In the genomic region with DNA sequence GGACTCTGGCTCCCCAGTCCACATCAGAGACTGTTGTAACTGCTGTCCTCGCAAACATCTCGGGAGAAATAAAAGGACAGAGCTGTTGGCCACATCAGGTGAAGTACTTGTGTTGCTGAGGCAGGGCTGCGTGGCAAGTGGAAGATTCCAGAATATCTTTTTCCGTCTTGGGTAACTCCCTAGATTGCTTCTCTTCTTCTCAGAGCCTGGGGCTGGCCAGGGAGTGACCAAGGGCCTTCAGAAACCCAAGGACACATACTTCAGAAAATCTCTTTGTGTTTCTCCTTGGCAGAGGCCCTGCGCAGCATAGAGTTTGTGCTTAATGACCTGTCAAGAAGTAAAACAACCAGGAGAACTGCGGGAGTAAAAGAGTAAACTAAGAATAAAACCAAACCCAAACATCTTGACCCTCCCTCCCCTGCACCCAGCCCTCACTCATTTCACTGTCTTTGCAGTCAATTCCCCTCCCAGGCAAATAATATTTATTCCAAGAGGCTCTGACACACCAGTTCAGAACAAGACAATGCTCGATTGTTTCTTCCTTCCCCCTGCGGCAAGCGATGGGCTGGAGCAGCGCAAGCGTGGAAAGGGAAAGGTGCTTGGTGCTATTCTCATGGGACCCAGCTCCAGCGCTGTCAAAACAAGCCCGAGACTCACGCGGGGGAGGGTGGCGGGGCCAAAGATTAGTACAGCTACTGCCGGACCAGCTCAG, we compare ENCODE assay signal across 8 mouse cellular contexts.
DNase-seq lines count a peak whose midpoint lies in the region; ATAC-seq lines count a peak whose summit lies in the region.

No protein-coding gene starts in this region.

- no peak overlapping the region for H3K9ac ChIP-seq in limb, embryonic 11.5 days (ENCODE audit: low read length)
- no peak overlapping the region for H3K9ac ChIP-seq in neural tube, embryonic 12.5 days

- peak overlapping the region; percentile 13; the same call in 1 of the 2 replicates for H3K4me2 ChIP-seq in limb, embryonic 11.5 days (ENCODE audit: low read depth, severe bottlenecking)
- peak overlapping the region; percentile 53 for H3K4me2 ChIP-seq in neural tube, embryonic 12.5 days (replicated peaks)

- H3K36me3 ChIP-seq in forebrain, embryonic 10.5 days (replicated peaks): no peaks in the 10 kb centered on the region
- H3K36me3 ChIP-seq in limb, embryonic 11.5 days (ENCODE audit: control insufficient read depth, insufficient read depth, low read length): no peaks in the 10 kb centered on the region
- no peaks in the 10 kb centered on the region for H3K36me3 ChIP-seq in neural tube, embryonic 12.5 days

- DNase-seq in adrenal gland, adult 8-10 months: peak; percentile 39
- no peak for DNase-seq in forebrain, embryonic 10.5 days (ENCODE audit: extremely low spot score, low spot score)
- DNase-seq in heart, postnatal 4 days: peak; percentile 54
- peak; percentile 65 for DNase-seq in limb, embryonic 11.5 days (ENCODE audit: low spot score)
- no peak for DNase-seq in thymus, postnatal 36 days
- no peak for DNase-seq in T-cell, adult 2 months (ENCODE audit: low spot score)
- DNase-seq in right cerebral cortex, adult 2 months (ENCODE audit: low spot score in 2 of 2): no peak

- H3K4me3 ChIP-seq in forebrain, embryonic 10.5 days: peak overlapping the region; percentile 21; the same call in 1 of the 2 replicates
- H3K4me3 ChIP-seq in limb, embryonic 11.5 days (ENCODE audit: low read depth, low read length): no peak overlapping the region
- no peak overlapping the region; the same call in 1 of the 2 replicates for H3K4me3 ChIP-seq in neural tube, embryonic 12.5 days

- peaks cover 40% of the 10 kb centered on the region for H3K4me1 ChIP-seq in forebrain, embryonic 10.5 days
- H3K4me1 ChIP-seq in limb, embryonic 11.5 days (ENCODE audit: control insufficient read depth, insufficient read depth, low read length): peaks cover 25% of the 10 kb centered on the region
- H3K4me1 ChIP-seq in neural tube, embryonic 12.5 days: peaks cover 31% of the 10 kb centered on the region

- 24% methylated on average over 17 of the region's 17 CpGs for WGBS in forebrain, embryonic 10.5 days
- 21% methylated on average over 17 of the region's 17 CpGs for WGBS in limb, embryonic 11.5 days
- WGBS in neural tube, embryonic 12.5 days: 17% methylated on average over 17 of the region's 17 CpGs

- no peaks in the 10 kb centered on the region for H3K9me3 ChIP-seq in forebrain, embryonic 10.5 days
- H3K9me3 ChIP-seq in limb, embryonic 11.5 days (ENCODE audit: control insufficient read depth, low read length): no peaks in the 10 kb centered on the region
- H3K9me3 ChIP-seq in neural tube, embryonic 12.5 days: no peaks in the 10 kb centered on the region

- H3K27ac ChIP-seq in forebrain, embryonic 10.5 days: no peak overlapping the region
- peak overlapping the region; percentile 30; the same call in 1 of the 2 replicates for H3K27ac ChIP-seq in limb, embryonic 11.5 days (replicated peaks; ENCODE audit: low read depth, low read length)
- no peak overlapping the region for H3K27ac ChIP-seq in neural tube, embryonic 12.5 days

- peaks cover 58% of the 10 kb centered on the region for H3K27me3 ChIP-seq in forebrain, embryonic 10.5 days (ENCODE audit: poor library complexity, severe bottlenecking)
- 0 out of 2 replicates have a peak, but pooled peaks cover 3% of the 10 kb centered on the region for H3K27me3 ChIP-seq in limb, embryonic 11.5 days (ENCODE audit: control insufficient read depth, insufficient read depth, low read length)
- 0 out of 2 replicates have a peak, but pooled peaks cover 7% of the 10 kb centered on the region for H3K27me3 ChIP-seq in neural tube, embryonic 12.5 days (replicated peaks)

- ATAC-seq in limb, embryonic 11.5 days (ENCODE audit: insufficient number of reproducible peaks, low FRiP score, low TSS enrichment, low read depth): no peak
- no peak for ATAC-seq in neural tube, embryonic 12.5 days (ENCODE audit: low FRiP score, low read depth)

Comparison
In these comparisons a context has a peak if more than half of its experiments do, and no peak if none do; other contexts are left out.
1. DNase-seq: peak in adrenal gland, adult 8-10 months (single experiment), heart, postnatal 4 days (single experiment) and limb, embryonic 11.5 days (single experiment); none in forebrain, embryonic 10.5 days (single experiment), thymus, postnatal 36 days (0 of 2), T-cell, adult 2 months (single experiment) and right cerebral cortex, adult 2 months (0 of 2).